Mouse (Mus musculus): ENCODE data around the gene Adgrl1. TPM values are rescaled to one million over a fixed set of nuclear protein-coding genes. Genes with fewer than 3 reads are reported as not detected.

Gene Adgrl1
- polyA plus RNA-seq, 1 experiment from 2014 or later: 21.6 TPM

DNA sequence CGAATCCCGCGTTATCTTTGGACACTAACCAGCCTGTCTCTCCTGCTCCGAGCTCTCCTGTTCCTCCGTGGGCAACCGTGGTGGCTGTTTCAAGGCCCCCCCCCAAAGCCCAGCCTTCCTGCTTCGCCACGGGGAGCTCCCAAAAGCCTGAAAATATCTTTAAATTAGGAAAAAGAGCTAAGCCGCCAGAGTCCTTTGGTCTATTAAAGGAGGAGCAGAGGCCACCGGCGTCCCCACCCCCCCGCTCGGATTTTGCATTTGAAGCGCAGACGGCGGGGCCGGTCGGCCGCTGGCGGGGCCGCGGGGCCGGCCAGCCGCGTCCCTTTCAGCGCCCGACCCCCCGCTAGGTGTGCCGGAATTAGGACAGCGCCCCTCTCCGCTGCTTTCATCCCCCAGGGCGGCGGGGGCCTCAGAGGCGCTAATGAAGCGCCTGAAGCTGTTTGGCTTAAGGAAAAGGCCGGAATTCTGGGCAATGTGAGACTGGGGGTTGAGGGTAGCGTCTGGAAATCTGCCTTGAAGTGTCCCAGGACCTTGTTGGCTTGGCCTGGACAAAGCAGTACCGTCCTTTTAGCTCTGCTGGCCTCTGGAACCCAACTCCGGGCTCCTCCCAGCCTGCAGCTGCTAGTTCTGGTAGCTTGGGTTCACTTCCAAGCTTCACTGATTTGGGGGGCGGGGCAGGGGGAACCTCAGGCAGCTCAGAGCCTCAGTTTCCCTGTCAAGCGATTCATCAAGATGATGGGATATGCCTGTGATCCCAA is 23.6 kb upstream of the Adgrl1 start:
- Histone ChIP-seq H3K9ac (ENCODE audit: low read length) (peak overlapping the region; percentile 55), H3K27me3 (ENCODE audit: control insufficient read depth, insufficient read depth, low read length) (peaks cover 13% of the 10 kb centered on the region; the same call in 1 of the 2 replicates), H3K27ac (ENCODE audit: low read depth, low read length) (no peak overlapping the region; the same call in 1 of the 2 replicates), H3K36me3 (ENCODE audit: control insufficient read depth, insufficient read depth, low read length) (no peaks in the 10 kb centered on the region), H3K4me3 (ENCODE audit: low read depth, low read length) (peak overlapping the region; percentile 63), H3K4me2 (ENCODE audit: low read depth) (peak overlapping the region; percentile 94), H3K4me1 (ENCODE audit: control insufficient read depth, insufficient read depth, low read length) (peaks cover 8% of the 10 kb centered on the region), H3K9me3 (ENCODE audit: control insufficient read depth, low read length) (no peaks in the 10 kb centered on the region)
- ATAC-seq (ENCODE audit: insufficient read depth, low FRiP score, low TSS enrichment): no peak
- under 1% methylated on average over 41 of the region's 41 CpGs for WGBS
- peak; percentile 57 for DNase-seq (ENCODE audit: low spot score)

DNA sequence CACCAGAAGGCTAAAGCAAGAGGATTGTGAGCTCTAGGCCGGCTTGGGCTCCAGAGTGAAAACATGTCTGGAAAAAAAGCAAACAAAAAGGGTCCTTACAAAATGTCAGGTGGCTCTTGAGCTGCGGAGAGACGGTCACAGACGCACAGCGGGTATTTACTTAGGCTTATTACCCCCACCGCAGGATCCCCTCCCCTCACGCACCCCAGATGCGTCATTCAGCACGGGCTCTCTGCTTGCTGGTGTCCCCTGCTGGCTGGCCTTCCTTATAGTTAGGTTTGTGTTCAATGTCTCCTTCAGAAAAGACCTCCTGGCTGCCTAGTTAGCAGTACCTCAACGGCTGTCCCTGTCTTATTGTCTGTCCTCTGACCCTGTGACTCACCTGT is 23.1 kb upstream of the Adgrl1 start:
- ATAC-seq (ENCODE audit: insufficient read depth, low FRiP score, low TSS enrichment): no peak
- Histone ChIP-seq H3K4me3 (ENCODE audit: low read depth, low read length) (no peak overlapping the region), H3K9ac (ENCODE audit: low read length) (no peak overlapping the region; the same call in 1 of the 2 replicates), H3K4me2 (ENCODE audit: low read depth) (peak overlapping the region; percentile 94), H3K36me3 (ENCODE audit: control insufficient read depth, insufficient read depth, low read length) (no peaks in the 10 kb centered on the region), H3K9me3 (ENCODE audit: control insufficient read depth, low read length) (no peaks in the 10 kb centered on the region), H3K27me3 (ENCODE audit: control insufficient read depth, insufficient read depth, low read length) (peaks cover 13% of the 10 kb centered on the region; the same call in 1 of the 2 replicates), H3K4me1 (ENCODE audit: control insufficient read depth, insufficient read depth, low read length) (peaks cover 8% of the 10 kb centered on the region), H3K27ac (ENCODE audit: low read depth, low read length) (no peak overlapping the region; the same call in 1 of the 2 replicates)
- peak; percentile 50 for DNase-seq (ENCODE audit: low spot score)
- WGBS: 1% methylated on average over 10 of the region's 10 CpGs

DNA sequence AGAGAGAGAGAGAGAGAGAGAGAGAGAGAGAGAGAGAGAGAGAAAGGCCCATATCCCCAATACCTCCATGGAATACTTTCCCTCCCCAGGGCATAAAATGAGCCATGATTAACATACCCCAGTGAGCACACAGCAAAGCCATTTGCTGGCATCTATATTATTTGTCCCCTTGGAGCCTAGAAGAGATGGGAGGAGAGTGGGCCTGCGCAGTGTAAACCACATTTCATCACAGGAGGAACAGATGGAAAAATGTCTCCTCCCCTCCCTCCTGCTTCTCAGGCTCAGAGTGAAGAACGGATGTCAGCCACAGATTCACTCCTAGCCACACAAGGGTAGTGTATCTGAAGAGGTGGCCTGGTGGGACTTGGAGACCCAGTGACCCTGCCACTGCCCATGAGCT is 11.5 kb upstream of the Adgrl1 start:
- no peak for DNase-seq (ENCODE audit: low spot score)
- Histone ChIP-seq H3K36me3 (ENCODE audit: control insufficient read depth, insufficient read depth, low read length) (no peaks in the 10 kb centered on the region), H3K4me1 (ENCODE audit: control insufficient read depth, insufficient read depth, low read length) (no peaks in the 10 kb centered on the region), H3K9ac (ENCODE audit: low read length) (no peak overlapping the region), H3K27ac (ENCODE audit: low read depth, low read length) (no peak overlapping the region), H3K4me3 (ENCODE audit: low read depth, low read length) (no peak overlapping the region), H3K9me3 (ENCODE audit: control insufficient read depth, low read length) (no peaks in the 10 kb centered on the region), H3K4me2 (ENCODE audit: low read depth) (no peak overlapping the region), H3K27me3 (ENCODE audit: control insufficient read depth, insufficient read depth, low read length) (no peaks in the 10 kb centered on the region)
- ATAC-seq (ENCODE audit: insufficient read depth, low FRiP score, low TSS enrichment): no peak
- WGBS: 55% methylated on average over 2 of the region's 2 CpGs

DNA sequence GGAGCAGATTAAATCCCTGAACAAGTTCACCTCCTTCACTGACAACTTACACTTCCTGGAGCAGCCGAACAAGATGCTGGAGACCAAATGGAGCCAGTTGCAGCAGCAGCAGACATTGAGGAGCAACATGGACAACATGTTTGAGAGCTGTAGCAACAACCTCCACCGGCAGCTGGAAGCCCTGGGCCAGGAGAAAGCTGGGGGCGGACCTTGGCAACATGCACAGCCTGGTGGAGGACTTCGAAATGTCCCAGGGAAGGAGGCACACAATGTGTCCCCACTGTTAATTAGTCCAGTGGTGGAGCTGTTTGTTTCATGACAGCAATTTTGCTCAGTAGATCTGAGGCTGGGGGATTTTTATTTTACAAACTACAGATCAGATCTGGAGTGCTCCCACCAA is 7.8 kb upstream of the Adgrl1 start:
- no peak overlapping the region for H3K27ac ChIP-seq (ENCODE audit: low read depth, low read length)
- ATAC-seq (ENCODE audit: insufficient read depth, low FRiP score, low TSS enrichment) (no peak), DNase-seq (ENCODE audit: low spot score) (no peak)
- H3K27me3 ChIP-seq (ENCODE audit: control insufficient read depth, insufficient read depth, low read length): no peaks in the 10 kb centered on the region; the same call in 1 of the 2 replicates
- H3K4me2 ChIP-seq (ENCODE audit: low read depth): no peak overlapping the region
- no peak overlapping the region for H3K9ac ChIP-seq (ENCODE audit: low read length)
- no peaks in the 10 kb centered on the region for H3K36me3 ChIP-seq (ENCODE audit: control insufficient read depth, insufficient read depth, low read length)
- H3K4me3 ChIP-seq (ENCODE audit: low read depth, low read length): no peak overlapping the region
- no peaks in the 10 kb centered on the region for H3K9me3 ChIP-seq (ENCODE audit: control insufficient read depth, low read length)
- WGBS: 71% methylated on average over 4 of the region's 4 CpGs
- peaks cover 1% of the 10 kb centered on the region; the same call in 1 of the 2 replicates for H3K4me1 ChIP-seq (ENCODE audit: control insufficient read depth, insufficient read depth, low read length)

DNA sequence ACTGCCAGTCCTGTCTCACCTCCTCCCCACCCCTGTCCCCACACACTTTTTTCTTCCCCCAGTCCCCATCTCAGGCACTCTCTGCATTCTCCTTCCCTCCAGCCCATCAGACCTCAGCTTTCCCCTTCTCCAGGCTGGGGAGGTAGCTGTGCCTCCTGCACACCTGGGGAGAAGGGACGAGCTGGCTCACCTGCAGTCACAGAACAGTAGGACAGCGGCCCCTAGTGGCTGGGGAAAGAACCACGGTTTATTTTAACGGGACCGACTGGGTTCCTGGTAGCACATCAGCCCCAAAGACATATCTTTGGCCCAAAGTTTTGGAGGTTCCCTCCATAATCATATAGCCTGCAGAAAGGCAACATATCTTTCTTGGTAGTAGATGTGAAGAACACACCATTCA is 6.0 kb upstream of the Adgrl1 start:
- ATAC-seq (ENCODE audit: insufficient read depth, low FRiP score, low TSS enrichment): no peak
- peak; percentile 39 for DNase-seq (ENCODE audit: low spot score)
- no peak overlapping the region for H3K4me2 ChIP-seq (ENCODE audit: low read depth)
- no peak overlapping the region for H3K4me3 ChIP-seq (ENCODE audit: low read depth, low read length)
- no peak overlapping the region for H3K27ac ChIP-seq (ENCODE audit: low read depth, low read length)
- no peaks in the 10 kb centered on the region; the same call in 1 of the 2 replicates for H3K27me3 ChIP-seq (ENCODE audit: control insufficient read depth, insufficient read depth, low read length)
- no peak overlapping the region for H3K9ac ChIP-seq (ENCODE audit: low read length)
- no peaks in the 10 kb centered on the region for H3K36me3 ChIP-seq (ENCODE audit: control insufficient read depth, insufficient read depth, low read length)
- H3K4me1 ChIP-seq (ENCODE audit: control insufficient read depth, insufficient read depth, low read length): peaks cover 3% of the 10 kb centered on the region; the same call in 1 of the 2 replicates
- no peaks in the 10 kb centered on the region for H3K9me3 ChIP-seq (ENCODE audit: control insufficient read depth, low read length)
- WGBS: 3% methylated on average over 5 of the region's 5 CpGs

DNA sequence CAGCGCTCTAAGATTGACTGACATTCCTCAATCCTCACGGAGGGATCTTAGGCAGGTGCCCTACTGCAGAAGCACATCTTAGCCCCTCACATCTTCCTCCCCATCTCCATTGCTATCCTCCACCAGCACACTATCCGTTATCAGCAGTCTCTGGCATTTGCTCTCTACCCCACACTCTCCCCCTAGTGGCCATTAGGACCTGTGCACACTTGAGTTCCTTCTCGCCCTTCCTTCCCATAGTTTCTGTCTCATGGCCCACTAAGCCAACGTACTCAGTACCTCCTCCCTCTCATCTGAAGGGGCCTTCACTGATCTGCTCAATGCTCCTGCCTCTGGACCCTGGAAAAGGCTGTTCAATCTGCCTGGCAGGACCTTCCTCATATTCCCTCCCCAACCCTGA is 4.0 kb upstream of the Adgrl1 start:
- H3K27me3 ChIP-seq (ENCODE audit: control insufficient read depth, insufficient read depth, low read length): no peaks in the 10 kb centered on the region; the same call in 1 of the 2 replicates
- no peak overlapping the region for H3K9ac ChIP-seq (ENCODE audit: low read length)
- H3K4me3 ChIP-seq (ENCODE audit: low read depth, low read length): no peak overlapping the region
- no peaks in the 10 kb centered on the region for H3K9me3 ChIP-seq (ENCODE audit: control insufficient read depth, low read length)
- no peaks in the 10 kb centered on the region for H3K36me3 ChIP-seq (ENCODE audit: control insufficient read depth, insufficient read depth, low read length)
- H3K4me2 ChIP-seq (ENCODE audit: low read depth): no peak overlapping the region
- ATAC-seq (ENCODE audit: insufficient read depth, low FRiP score, low TSS enrichment) (no peak), DNase-seq (ENCODE audit: low spot score) (peak; percentile 32)
- no peak overlapping the region for H3K27ac ChIP-seq (ENCODE audit: low read depth, low read length)
- H3K4me1 ChIP-seq (ENCODE audit: control insufficient read depth, insufficient read depth, low read length): peaks cover 3% of the 10 kb centered on the region; the same call in 1 of the 2 replicates
- whole genome bisulfite sequencing: 3% methylated on average over 5 of the region's 5 CpGs

DNA sequence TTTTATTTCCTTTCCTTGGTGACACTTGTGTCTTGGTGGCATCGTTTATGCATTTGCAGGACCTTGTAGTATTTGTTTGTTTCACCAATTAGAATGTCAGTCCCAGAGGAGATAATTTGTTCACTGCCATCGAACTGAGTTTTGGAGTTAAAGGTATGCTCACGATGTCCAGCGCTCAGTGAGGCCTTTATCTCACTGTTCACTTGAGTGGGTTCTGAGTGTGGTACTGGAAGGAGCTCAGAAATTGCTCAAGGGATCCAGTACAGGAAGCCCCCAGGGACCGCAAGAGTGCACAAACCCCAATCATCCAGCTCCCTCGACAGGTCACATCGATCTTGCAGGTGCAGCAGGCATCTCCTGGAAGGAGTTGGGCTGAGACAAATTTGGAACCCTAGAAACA is 3.4 kb upstream of the Adgrl1 start:
- 79% methylated on average over 7 of the region's 7 CpGs for WGBS
- DNase-seq (ENCODE audit: low spot score) (no peak), ATAC-seq (ENCODE audit: insufficient read depth, low FRiP score, low TSS enrichment) (no peak)
- Histone ChIP-seq H3K4me1 (ENCODE audit: control insufficient read depth, insufficient read depth, low read length) (peaks cover 3% of the 10 kb centered on the region; the same call in 1 of the 2 replicates), H3K4me3 (ENCODE audit: low read depth, low read length) (no peak overlapping the region), H3K36me3 (ENCODE audit: control insufficient read depth, insufficient read depth, low read length) (no peaks in the 10 kb centered on the region), H3K27me3 (ENCODE audit: control insufficient read depth, insufficient read depth, low read length) (no peaks in the 10 kb centered on the region; the same call in 1 of the 2 replicates), H3K27ac (ENCODE audit: low read depth, low read length) (no peak overlapping the region), H3K9ac (ENCODE audit: low read length) (no peak overlapping the region), H3K9me3 (ENCODE audit: control insufficient read depth, low read length) (no peaks in the 10 kb centered on the region), H3K4me2 (ENCODE audit: low read depth) (no peak overlapping the region)

DNA sequence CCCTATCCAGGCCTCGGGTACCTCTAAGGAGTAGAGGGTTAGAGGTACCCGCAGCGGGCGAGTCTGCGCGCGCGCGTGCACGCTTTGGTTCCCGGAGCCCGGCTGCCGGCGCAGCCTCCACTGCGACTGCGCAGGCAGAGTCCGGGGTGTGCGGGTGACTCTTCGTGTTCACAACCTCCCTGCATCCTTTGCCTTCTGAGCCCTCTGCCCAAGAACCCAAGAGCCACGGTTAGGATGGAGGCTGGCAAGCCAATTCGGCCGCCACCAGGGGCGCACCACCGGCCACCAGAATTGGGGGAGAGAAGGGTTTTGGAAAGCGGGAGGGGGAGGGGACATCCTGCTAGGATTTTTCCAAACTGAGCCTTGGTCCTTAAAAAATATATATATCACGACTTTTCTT is 2.7 kb upstream of the Adgrl1 start:
- H3K27ac ChIP-seq (ENCODE audit: low read depth, low read length): no peak overlapping the region
- H3K9me3 ChIP-seq (ENCODE audit: control insufficient read depth, low read length): no peaks in the 10 kb centered on the region
- H3K27me3 ChIP-seq (ENCODE audit: control insufficient read depth, insufficient read depth, low read length): no peaks in the 10 kb centered on the region; the same call in 1 of the 2 replicates
- H3K4me2 ChIP-seq (ENCODE audit: low read depth): peak overlapping the region; percentile 40
- DNase-seq (ENCODE audit: low spot score) (peak; percentile 73), ATAC-seq (ENCODE audit: insufficient read depth, low FRiP score, low TSS enrichment) (no peak)
- no peaks in the 10 kb centered on the region for H3K36me3 ChIP-seq (ENCODE audit: control insufficient read depth, insufficient read depth, low read length)
- H3K4me3 ChIP-seq (ENCODE audit: low read depth, low read length): peak overlapping the region; percentile 18
- H3K9ac ChIP-seq (ENCODE audit: low read length): no peak overlapping the region
- WGBS: 2% methylated on average over 26 of the region's 26 CpGs
- H3K4me1 ChIP-seq (ENCODE audit: control insufficient read depth, insufficient read depth, low read length): peaks cover 8% of the 10 kb centered on the region

DNA sequence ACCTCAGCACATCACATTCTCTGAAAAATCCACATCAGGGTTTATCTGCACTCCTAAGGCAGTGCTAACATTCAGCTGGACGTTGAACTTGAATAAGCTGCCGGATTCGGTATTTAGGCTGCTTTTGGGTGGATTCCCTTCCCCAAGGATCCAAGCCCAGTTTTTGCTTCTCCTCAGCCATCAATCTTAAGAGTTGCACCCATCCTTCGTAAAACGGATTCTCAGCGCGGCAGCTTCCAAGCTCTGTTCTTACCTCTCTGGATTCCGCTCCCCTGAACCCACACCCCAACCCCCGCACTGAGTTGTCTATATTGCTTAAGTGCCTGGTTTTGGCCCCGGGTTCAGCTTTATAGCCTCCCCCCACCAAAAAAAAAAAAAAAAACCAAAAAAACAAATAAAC is 1.4 kb upstream of the Adgrl1 start:
- Histone ChIP-seq H3K9me3 (ENCODE audit: control insufficient read depth, low read length) (no peaks in the 10 kb centered on the region), H3K4me1 (ENCODE audit: control insufficient read depth, insufficient read depth, low read length) (peaks cover 17% of the 10 kb centered on the region), H3K27me3 (ENCODE audit: control insufficient read depth, insufficient read depth, low read length) (no peaks in the 10 kb centered on the region; the same call in 1 of the 2 replicates), H3K27ac (ENCODE audit: low read depth, low read length) (no peak overlapping the region), H3K9ac (ENCODE audit: low read length) (peak overlapping the region; percentile 7; the same call in 1 of the 2 replicates), H3K4me2 (ENCODE audit: low read depth) (peak overlapping the region; percentile 95), H3K4me3 (ENCODE audit: low read depth, low read length) (peak overlapping the region; percentile 94), H3K36me3 (ENCODE audit: control insufficient read depth, insufficient read depth, low read length) (no peaks in the 10 kb centered on the region)
- no peak for ATAC-seq (ENCODE audit: insufficient read depth, low FRiP score, low TSS enrichment)
- DNase-seq (ENCODE audit: low spot score): peak; percentile 39
- 2% methylated on average over 10 of the region's 10 CpGs for WGBS
